Mouse (Mus musculus) intestine, embryonic 16.5 days (tissue): Measurements from ENCODE around the gene Fnip2. TPM values are rescaled to one million over a fixed set of nuclear protein-coding genes. Genes with fewer than 3 reads are reported as not detected.

Source experiments
- ATAC-seq: fragments of 200-750 bp; cut with Nextera tagmentation; 2 replicates; pipeline ENCODE4 v1.8.0; 2017; ENCODE audit warnings: moderate TSS enrichment, moderate library complexity
- H3K27ac ChIP-seq: fragments of 300-500 bp; sonication (generic); 2 replicates; pipeline ENCODE4 v1.5.1; 2014; ENCODE audit warnings: mild to moderate bottlenecking, low read length
- H3K27me3 ChIP-seq: fragments of 300-500 bp; sonication (generic); replicated peaks from 2 replicates; pipeline ENCODE4 v1.6.1; 2014; ENCODE audit warnings: low read length, control low read depth, mixed read lengths; ENCODE audit not compliant: control insufficient read depth, insufficient read depth
- H3K36me3 ChIP-seq: fragments of 300-500 bp; sonication (generic); 2 replicates; pipeline ENCODE4 v1.6.1; 2014; ENCODE audit warnings: low read length, control low read depth; ENCODE audit not compliant: control insufficient read depth, insufficient read depth
- H3K4me1 ChIP-seq: fragments of 300-500 bp; sonication (generic); 2 replicates; pipeline ENCODE4 v1.6.1; 2014; ENCODE audit warnings: low read length, control low read depth, mixed read lengths; ENCODE audit not compliant: control insufficient read depth, insufficient read depth
- H3K4me2 ChIP-seq: fragments of 300-500 bp; sonication (generic); 2 replicates; pipeline ENCODE4 v1.6.1; 2014; ENCODE audit warnings: low read depth, low read length, control low read depth
- H3K4me3 ChIP-seq: fragments of 300-500 bp; sonication (generic); 2 replicates; pipeline ENCODE4 v1.5.1; 2014; ENCODE audit warnings: mild to moderate bottlenecking, low read length
- H3K9ac ChIP-seq: fragments of 300-500 bp; sonication (generic); 2 replicates; pipeline ENCODE4 v1.6.1; 2014; ENCODE audit warnings: low read depth, low read length
- H3K9me3 ChIP-seq: fragments of 300-500 bp; sonication (generic); 2 replicates; pipeline ENCODE4 v1.6.1; 2016; ENCODE audit warnings: low read length, control low read depth; ENCODE audit not compliant: control insufficient read depth
- WGBS: fragments of 180-500 bp; shearing (Covaris S2); extraction: QIAGEN DNeasy Blood & Tissue Kit; methylation state at CpG from one replicate; pipeline ENCODE4 v1.1.7; 2014; 5-methylcytosine and 5-hydroxymethylcytosine counted together
- polyA plus RNA-seq: library from polyadenylated mRNA; unstranded; fragments of >200 nt; fragmentation: Nextera tagmentation; extraction: Ambion mirVana; gene quantifications from 2 replicates; pipeline ENCODE4 v1.2.1, GENCODE M21; 2015

Gene Fnip2
- polyA plus RNA-seq, 1 experiment from 2014 or later: 2.4 TPM

DNA sequence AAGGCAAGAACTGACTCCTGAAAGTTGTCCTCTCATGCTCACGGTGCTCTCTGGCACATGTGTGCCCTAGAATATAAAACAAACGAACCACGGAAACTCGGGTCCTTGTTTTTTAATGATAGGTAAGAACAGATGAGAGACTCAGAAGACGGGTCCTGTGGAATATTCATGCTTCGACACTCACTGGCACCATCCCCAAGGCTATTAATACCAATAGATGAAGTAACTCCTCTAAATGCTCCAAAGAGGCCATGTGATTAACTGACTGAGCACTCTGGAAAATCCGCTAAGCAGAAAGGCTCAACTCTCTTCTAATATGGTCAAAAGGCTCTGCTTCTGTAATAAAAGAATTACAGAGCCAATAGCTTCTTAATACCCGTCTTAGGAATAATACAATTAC lies 73.6 kb downstream of the Fnip2 start:
- Histone ChIP-seq H3K9me3 (no peaks in the 10 kb centered on the region), H3K27ac (no peak overlapping the region), H3K4me3 (no peak overlapping the region), H3K9ac (no peak overlapping the region), H3K36me3 (no peaks in the 10 kb centered on the region), H3K4me2 (no peak overlapping the region), H3K27me3 (no peaks in the 10 kb centered on the region), H3K4me1 (no peaks in the 10 kb centered on the region)
- 89% methylated on average over 8 of the region's 8 CpGs for WGBS
- no peak for ATAC-seq

- no peak for ATAC-seq
- H3K27ac ChIP-seq: no peak overlapping the region
- H3K9ac ChIP-seq: no peak overlapping the region
- H3K36me3 ChIP-seq: no peaks in the 10 kb centered on the region
- 96% methylated on average over 10 of the region's 10 CpGs for WGBS
- H3K27me3 ChIP-seq: no peaks in the 10 kb centered on the region
- no peak overlapping the region for H3K4me2 ChIP-seq
- no peaks in the 10 kb centered on the region for H3K9me3 ChIP-seq
- no peaks in the 10 kb centered on the region for H3K4me1 ChIP-seq
- no peak overlapping the region for H3K4me3 ChIP-seq
Observed at GRCm38 (mm10) chr3:79493064-79493463, 74.5 kb downstream of the Fnip2 start.

DNA sequence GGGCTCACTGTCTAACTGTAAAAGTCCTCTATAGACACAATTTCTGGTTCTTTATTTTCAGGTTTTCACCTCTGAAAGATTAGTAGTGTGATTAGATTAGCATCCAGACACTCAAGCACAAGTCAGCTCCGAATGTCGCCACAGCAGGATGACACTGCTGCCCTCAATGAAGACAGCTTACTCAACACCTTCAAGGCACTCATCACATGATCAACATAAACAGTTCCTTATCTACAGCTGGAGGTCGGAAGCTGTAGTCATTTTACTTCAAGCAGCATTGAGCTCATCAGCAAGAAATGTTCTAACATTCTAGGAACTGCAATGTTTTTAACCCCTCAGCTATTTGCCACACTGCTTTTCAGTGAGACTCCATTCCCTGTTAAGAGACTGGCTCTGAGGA lies 76.0 kb downstream of the Fnip2 start:
- 68% methylated on average over 3 of the region's 3 CpGs for WGBS

GRCm38 (mm10) chr3:79490102-79490501 lies 77.5 kb downstream of the Fnip2 start:
- Histone ChIP-seq H3K4me1 (no peaks in the 10 kb centered on the region), H3K4me3 (no peak overlapping the region), H3K9me3 (no peaks in the 10 kb centered on the region), H3K27ac (no peak overlapping the region), H3K27me3 (no peaks in the 10 kb centered on the region), H3K4me2 (no peak overlapping the region), H3K9ac (no peak overlapping the region), H3K36me3 (peaks cover 3% of the 10 kb centered on the region; the same call in 1 of the 2 replicates)
- peak; percentile 73; the same call in 1 of the 2 replicates for ATAC-seq
- WGBS: 85% methylated on average over 5 of the region's 5 CpGs

More for the DNA sequence above, 76.0 kb downstream of the Fnip2 start:
- Histone ChIP-seq H3K4me2 (no peak overlapping the region), H3K4me3 (no peak overlapping the region), H3K4me1 (no peaks in the 10 kb centered on the region), H3K36me3 (no peaks in the 10 kb centered on the region), H3K27me3 (no peaks in the 10 kb centered on the region), H3K9ac (no peak overlapping the region), H3K9me3 (no peaks in the 10 kb centered on the region), H3K27ac (no peak overlapping the region)
- ATAC-seq: no peak; the same call in 1 of the 2 replicates

GRCm38 (mm10) chr3:79488025-79488424 lies 79.6 kb downstream of the Fnip2 start:
- Histone ChIP-seq H3K36me3 (peaks cover 3% of the 10 kb centered on the region; the same call in 1 of the 2 replicates), H3K4me1 (no peaks in the 10 kb centered on the region), H3K27ac (no peak overlapping the region), H3K27me3 (no peaks in the 10 kb centered on the region), H3K9me3 (no peaks in the 10 kb centered on the region), H3K9ac (no peak overlapping the region), H3K4me3 (no peak overlapping the region), H3K4me2 (no peak overlapping the region)
- WGBS: 86% methylated on average over 7 of the region's 7 CpGs
- peak; percentile 70 for ATAC-seq

DNA sequence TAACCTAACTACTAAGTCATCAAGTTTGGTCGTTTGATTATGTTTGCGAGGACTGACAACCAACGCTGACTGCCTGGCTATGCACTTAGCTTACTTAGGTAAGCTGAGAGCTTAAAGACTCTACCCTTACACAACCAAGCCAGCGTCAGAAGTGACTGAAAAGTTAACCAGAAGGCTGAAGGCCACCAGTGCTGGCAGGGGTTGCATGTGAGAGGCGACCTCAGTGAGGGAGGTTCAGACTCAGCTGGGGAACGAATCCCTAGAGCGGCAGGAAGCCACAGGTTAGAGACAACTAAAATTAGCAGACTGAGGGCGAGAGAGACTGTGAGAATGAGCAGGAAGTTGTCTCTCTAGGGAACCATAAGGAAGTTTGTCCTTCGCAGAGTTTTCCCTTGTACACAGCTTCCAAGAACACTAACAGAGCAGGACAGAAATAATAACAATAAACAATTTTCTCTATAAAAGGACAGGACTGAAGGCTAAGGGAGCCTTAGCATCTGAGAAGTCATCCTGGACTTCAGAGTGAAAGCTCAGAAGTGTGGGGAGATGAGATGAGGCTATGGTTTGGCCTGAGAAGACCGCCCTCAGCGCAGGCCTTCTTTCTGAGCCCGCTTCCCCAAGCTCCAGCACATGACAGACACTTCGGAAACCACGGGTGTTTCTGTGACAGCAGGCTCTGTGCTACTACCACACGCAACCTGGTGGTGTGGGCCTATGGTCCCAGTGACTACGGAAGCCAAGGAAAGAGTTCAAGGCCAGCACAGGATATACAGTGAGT lies 83.1 kb downstream of the Fnip2 start:
- peaks cover 3% of the 10 kb centered on the region; the same call in 1 of the 2 replicates for H3K36me3 ChIP-seq
- H3K27ac ChIP-seq: 0 out of 2 replicates have a peak overlapping the region, but pooled peaks have one; percentile 19
- no peak overlapping the region for H3K9ac ChIP-seq
- H3K27me3 ChIP-seq: no peaks in the 10 kb centered on the region
- H3K4me1 ChIP-seq: no peaks in the 10 kb centered on the region
- H3K4me3 ChIP-seq: no peak overlapping the region
- no peaks in the 10 kb centered on the region for H3K9me3 ChIP-seq
- 85% methylated on average over 16 of the region's 16 CpGs for WGBS
- no peak overlapping the region for H3K4me2 ChIP-seq
- no peak for ATAC-seq

DNA sequence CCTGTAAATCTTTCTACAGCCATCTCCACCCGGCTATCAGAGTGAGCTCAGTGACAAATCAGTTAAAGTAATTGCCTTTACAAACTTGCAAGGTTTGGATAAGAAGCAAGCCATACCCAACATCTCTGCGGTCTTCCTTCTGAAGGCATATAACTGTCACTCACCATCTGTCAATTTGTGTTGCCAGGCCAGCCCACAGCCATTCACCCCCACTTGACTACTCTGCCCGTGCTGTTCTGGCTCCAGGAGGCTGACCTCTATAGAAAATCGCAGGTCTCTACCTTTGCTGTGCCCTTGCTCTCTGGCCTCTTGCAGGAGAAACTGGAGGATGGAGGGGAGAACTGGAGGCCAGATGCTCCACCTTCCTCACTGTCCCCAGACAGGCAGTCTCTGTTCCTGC lies 88.7 kb downstream of the Fnip2 start:
- H3K36me3 ChIP-seq: no peaks in the 10 kb centered on the region
- no peak for ATAC-seq
- WGBS: 76% methylated on average over 4 of the region's 4 CpGs
- no peaks in the 10 kb centered on the region for H3K9me3 ChIP-seq
- no peak overlapping the region for H3K27ac ChIP-seq
- H3K4me1 ChIP-seq: no peaks in the 10 kb centered on the region
- no peak overlapping the region for H3K9ac ChIP-seq
- H3K27me3 ChIP-seq: no peaks in the 10 kb centered on the region
- H3K4me2 ChIP-seq: no peak overlapping the region
- no peak overlapping the region for H3K4me3 ChIP-seq

DNA sequence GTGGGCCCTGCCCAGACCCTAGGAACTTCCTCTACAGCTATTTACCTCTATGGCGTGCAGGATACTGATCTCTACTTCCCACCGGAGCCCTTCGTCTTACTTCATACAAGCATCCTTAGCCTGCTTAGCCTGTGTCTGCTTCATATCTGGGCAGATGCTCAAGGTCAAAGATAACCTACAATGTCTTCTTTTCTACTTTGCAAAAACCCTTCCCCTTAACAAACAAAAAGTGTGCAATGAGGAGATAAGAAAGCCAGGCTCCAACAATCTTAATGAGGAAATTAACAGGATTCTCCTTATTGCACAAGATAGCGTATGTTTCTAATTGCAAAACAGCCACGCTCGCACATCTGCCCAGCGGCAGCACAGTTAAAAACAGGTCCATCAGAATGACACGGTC lies 89.2 kb downstream of the Fnip2 start:
- no peak overlapping the region for H3K27ac ChIP-seq
- H3K36me3 ChIP-seq: no peaks in the 10 kb centered on the region
- no peaks in the 10 kb centered on the region for H3K4me1 ChIP-seq
- no peak overlapping the region for H3K4me3 ChIP-seq
- whole genome bisulfite sequencing: 84% methylated on average over 8 of the region's 8 CpGs
- no peaks in the 10 kb centered on the region for H3K9me3 ChIP-seq
- no peak overlapping the region for H3K9ac ChIP-seq
- ATAC-seq: no peak
- no peaks in the 10 kb centered on the region for H3K27me3 ChIP-seq
- H3K4me2 ChIP-seq: no peak overlapping the region

- no peak overlapping the region for H3K9ac ChIP-seq
- H3K27me3 ChIP-seq: no peaks in the 10 kb centered on the region
- no peaks in the 10 kb centered on the region for H3K4me1 ChIP-seq
- no peak overlapping the region for H3K27ac ChIP-seq
- no peak for ATAC-seq
- H3K9me3 ChIP-seq: no peaks in the 10 kb centered on the region
- H3K36me3 ChIP-seq: no peaks in the 10 kb centered on the region
- H3K4me2 ChIP-seq: no peak overlapping the region
- H3K4me3 ChIP-seq: no peak overlapping the region
- WGBS: 75% methylated on average over 2 of the region's 2 CpGs
Observed at GRCm38 (mm10) chr3:79475980-79476379, 91.6 kb downstream of the Fnip2 start.

GRCm38 (mm10) chr3:79474911-79475310 lies 92.7 kb downstream of the Fnip2 start:
- no peaks in the 10 kb centered on the region for H3K9me3 ChIP-seq
- no peak overlapping the region for H3K9ac ChIP-seq
- H3K36me3 ChIP-seq: no peaks in the 10 kb centered on the region
- no peaks in the 10 kb centered on the region for H3K4me1 ChIP-seq
- H3K4me2 ChIP-seq: no peak overlapping the region
- no peak overlapping the region for H3K4me3 ChIP-seq
- H3K27ac ChIP-seq: no peak overlapping the region
- no peaks in the 10 kb centered on the region for H3K27me3 ChIP-seq
- WGBS: 74% methylated on average over 4 of the region's 4 CpGs
- no peak for ATAC-seq
